Mouse (Mus musculus): Measurements from ENCODE around the gene Cyp4f14. TPM values are rescaled to one million over a fixed set of nuclear protein-coding genes. Genes with fewer than 3 reads are reported as not detected.
"Not testable (repeated sequence)": the region's sequence is repeated elsewhere in the genome, so short reads cannot be mapped to it uniquely, and the experiment has no call there.

Gene Cyp4f14
- polyA plus RNA-seq, 1 experiment = not detected

- no peak for TF ChIP-seq POLR2A (IDR thresholded peaks at IDR 0.05; ENCODE audit: low read depth, low read length)
- TF ChIP-seq CTCF (IDR thresholded peaks at IDR 0.05; ENCODE audit: borderline replicate concordance, insufficient read depth, low read length) = no peak
- Histone ChIP-seq H3K27ac (ENCODE audit: insufficient read depth, low read length) (no peak overlapping the region), H3K4me1 (ENCODE audit: control insufficient read depth, insufficient read depth, low read length) (no peaks in the 10 kb centered on the region), H3K4me3 (ENCODE audit: insufficient read depth, low read length) (no peak overlapping the region)
These were observed 39.5 kb downstream of the Cyp4f14 start for GRCm38 (mm10) chr17:32877471-32878171.

GRCm38 (mm10) chr17:32872696-32873095, 44.4 kb downstream of the Cyp4f14 start:
- no peak for TF ChIP-seq CTCF (IDR thresholded peaks at IDR 0.05; ENCODE audit: borderline replicate concordance, insufficient read depth, low read length)
- Histone ChIP-seq H3K27ac (ENCODE audit: insufficient read depth, low read length) (no peak overlapping the region), H3K4me3 (ENCODE audit: insufficient read depth, low read length) (no peak overlapping the region), H3K4me1 (ENCODE audit: control insufficient read depth, insufficient read depth, low read length) (no peaks in the 10 kb centered on the region)

GRCm38 (mm10) chr17:32872091-32872490, 45.1 kb downstream of the Cyp4f14 start:
- no peak overlapping the region for H3K27ac ChIP-seq (ENCODE audit: insufficient read depth, low read length)
- no peak for TF ChIP-seq CTCF (IDR thresholded peaks at IDR 0.05; ENCODE audit: borderline replicate concordance, insufficient read depth, low read length)
- no peak for TF ChIP-seq POLR2A (IDR thresholded peaks at IDR 0.05; ENCODE audit: low read depth, low read length)
- H3K4me3 ChIP-seq (ENCODE audit: insufficient read depth, low read length) = no peak overlapping the region
- no peaks in the 10 kb centered on the region for H3K4me1 ChIP-seq (ENCODE audit: control insufficient read depth, insufficient read depth, low read length)

- no peak overlapping the region for H3K4me3 ChIP-seq (ENCODE audit: insufficient read depth, low read length)
- no peak overlapping the region for H3K27ac ChIP-seq (ENCODE audit: insufficient read depth, low read length)
- H3K4me1 ChIP-seq (ENCODE audit: control insufficient read depth, insufficient read depth, low read length) = no peaks in the 10 kb centered on the region
- no peak for TF ChIP-seq POLR2A (IDR thresholded peaks at IDR 0.05; ENCODE audit: low read depth, low read length)
These were observed 45.7 kb downstream of the Cyp4f14 start for GRCm38 (mm10) chr17:32871483-32871882.

- H3K4me1 ChIP-seq (ENCODE audit: control insufficient read depth, insufficient read depth, low read length); H3K4me3 ChIP-seq (ENCODE audit: insufficient read depth, low read length); H3K27ac ChIP-seq (ENCODE audit: insufficient read depth, low read length): not testable (repeated sequence)
These were observed 49.9 kb downstream of the Cyp4f14 start for GRCm38 (mm10) chr17:32867266-32867665.

GRCm38 (mm10) chr17:32856713-32857112, 60.4 kb downstream of the Cyp4f14 start:
- H3K4me1 ChIP-seq (ENCODE audit: control insufficient read depth, insufficient read depth, low read length); H3K4me3 ChIP-seq (ENCODE audit: insufficient read depth, low read length); H3K27ac ChIP-seq (ENCODE audit: insufficient read depth, low read length): not testable (repeated sequence)

Other genes with a start within 250 kb of the Cyp4f14 start
- gene Cyp4f15, start 231.7 kb downstream of the Cyp4f14 start, polyA plus RNA-seq (2011; ENCODE audit: insufficient read length, low read depth, missing spikeins) = not detected in 2 replicates
- gene Zfp871, start 129.1 kb downstream of the Cyp4f14 start, polyA plus RNA-seq (2011; ENCODE audit: insufficient read length, low read depth, missing spikeins) = 48.5 and 48.7 TPM in 2 replicates
- gene Zfp811, start 107.4 kb downstream of the Cyp4f14 start, polyA plus RNA-seq (2011; ENCODE audit: insufficient read length, low read depth, missing spikeins) = 1.6 and 2.1 TPM in 2 replicates
- 13.4 and 17.1 TPM in 2 replicates for gene Zfp799, start 87.1 kb downstream of the Cyp4f14 start, polyA plus RNA-seq (2011; ENCODE audit: insufficient read length, low read depth, missing spikeins)
- gene Zfp870, start 25.7 kb downstream of the Cyp4f14 start, polyA plus RNA-seq (2011; ENCODE audit: insufficient read length, low read depth, missing spikeins) = 9.1 and 10.7 TPM in 2 replicates
- gene Cyp4f13, start 30.1 kb upstream of the Cyp4f14 start, polyA plus RNA-seq (2011; ENCODE audit: insufficient read length, low read depth, missing spikeins) = 10.0 and 14.2 TPM in 2 replicates
- gene Zfp472, start 48.5 kb upstream of the Cyp4f14 start, polyA plus RNA-seq (2011; ENCODE audit: insufficient read length, low read depth, missing spikeins) = 4.8 and 6.5 TPM in 2 replicates
- gene Zfp952, start 75.8 kb upstream of the Cyp4f14 start, polyA plus RNA-seq (2011; ENCODE audit: insufficient read length, low read depth, missing spikeins) = 10.3 and 11.3 TPM in 2 replicates
- gene Zfp763, start 116.1 kb upstream of the Cyp4f14 start, polyA plus RNA-seq (2011; ENCODE audit: insufficient read length, low read depth, missing spikeins) = 4.2 and 8.1 TPM in 2 replicates
- gene 4921501E09Rik, start 150.7 kb upstream of the Cyp4f14 start, polyA plus RNA-seq (2011; ENCODE audit: insufficient read length, low read depth, missing spikeins) = not detected in 2 replicates
- 5.6 and 5.7 TPM in 2 replicates for gene Zfp563, start 172.0 kb upstream of the Cyp4f14 start, polyA plus RNA-seq (2011; ENCODE audit: insufficient read length, low read depth, missing spikeins)
- gene Morc2b, start 222.3 kb upstream of the Cyp4f14 start, polyA plus RNA-seq (2011; ENCODE audit: insufficient read length, low read depth, missing spikeins) = not detected in 2 replicates

Data from embryonic fibroblast, embryonic 13.5 days (primary cell).